Mouse (Mus musculus) testis, postnatal 10 days (tissue): ENCODE results near the gene Jph4.

Experiments used
- DNase-seq: peaks from one replicate; pipeline ENCODE4 v3.0.0; 2021; ENCODE audit warnings: low spot score

The Jph4 gene

GRCm38 (mm10) chr14:55094704-55095231, 22.0 kb downstream of the Jph4 start, which contains the start of gene Thtpa:
Gene Thtpa (plus strand): TSS chr14:55094784.
- DNase-seq: peak; percentile 88

- DNase-seq: no peak
Observed at GRCm38 (mm10) chr14:55093927-55094326, 22.8 kb downstream of the Jph4 start.

GRCm38 (mm10) chr14:55092011-55092577, 24.6 kb downstream of the Jph4 start, which contains the start of gene Zfhx2:
Gene Zfhx2 (minus strand): TSS chr14:55092324.
- peak; percentile 94 for DNase-seq

GRCm38 (mm10) chr14:55091209-55091865, 25.4 kb downstream of the Jph4 start:
- DNase-seq: no peak

GRCm38 (mm10) chr14:55089199-55089947, 27.4 kb downstream of the Jph4 start:
- no peak for DNase-seq

GRCm38 (mm10) chr14:55086009-55086514, 30.7 kb downstream of the Jph4 start:
- no peak for DNase-seq

GRCm38 (mm10) chr14:55085324-55086008, 31.3 kb downstream of the Jph4 start:
- DNase-seq: no peak

- DNase-seq: no peak
Observed at GRCm38 (mm10) chr14:55083481-55083880, 33.3 kb downstream of the Jph4 start.

- no peak for DNase-seq
Observed at GRCm38 (mm10) chr14:55081105-55081504, 35.6 kb downstream of the Jph4 start.

GRCm38 (mm10) chr14:55079214-55079970, 37.3 kb downstream of the Jph4 start:
- peak; percentile 85 for DNase-seq

GRCm38 (mm10) chr14:55078366-55078989, 38.3 kb downstream of the Jph4 start:
- DNase-seq: no peak

- no peak for DNase-seq
Observed at GRCm38 (mm10) chr14:55077481-55078365, 39.0 kb downstream of the Jph4 start.

GRCm38 (mm10) chr14:55076956-55077355, 39.8 kb downstream of the Jph4 start:
- DNase-seq: no peak

GRCm38 (mm10) chr14:55076224-55076623, 40.5 kb downstream of the Jph4 start:
- peak; percentile 67 for DNase-seq

- DNase-seq: peak; percentile 31
Observed at GRCm38 (mm10) chr14:55074416-55074815, 42.3 kb downstream of the Jph4 start.

GRCm38 (mm10) chr14:55071756-55072155, 45.0 kb downstream of the Jph4 start:
- DNase-seq: peak; percentile 48

- DNase-seq: peak; percentile 36
Observed at GRCm38 (mm10) chr14:55066042-55066441, 50.7 kb downstream of the Jph4 start.

GRCm38 (mm10) chr14:55065391-55065790, 51.3 kb downstream of the Jph4 start:
- peak; percentile 39 for DNase-seq

GRCm38 (mm10) chr14:55064481-55065370, 52.0 kb downstream of the Jph4 start:
- DNase-seq: no peak
